Mouse (Mus musculus): ENCODE measurements at regions not wholly inside any gene's neighbourhood (a gene's known extent, or its start where the extent isn't known, plus 50 kb on each side); places are given as distances from the start of the nearest gene placed in this dataset.
A peak's percentile ranks its signal among the peaks of the same experiment; 100 is the strongest.

DNA sequence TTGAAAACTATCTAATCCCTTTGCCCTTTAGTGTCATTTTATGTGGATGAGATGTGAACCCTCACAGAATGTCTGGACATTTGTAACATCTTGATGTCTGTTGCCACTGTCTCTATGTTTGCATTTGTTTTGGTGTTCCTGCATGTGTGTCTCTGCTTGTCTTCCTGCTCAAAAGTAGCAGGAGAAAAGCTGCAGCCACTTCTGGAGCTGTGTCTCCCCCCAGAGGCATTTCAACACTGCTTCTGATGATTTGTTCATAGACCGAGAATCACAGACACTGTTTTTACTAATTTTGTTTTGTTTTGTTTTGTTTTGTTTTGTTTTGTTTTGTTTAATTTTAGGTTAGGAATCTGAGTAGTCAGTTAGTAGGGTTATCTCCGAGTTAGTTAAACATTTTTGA is 883.8 kb downstream of the Gbe1 start:
- DNase-seq (ENCODE audit: extremely low spot score in 1 of 2, low spot score in 1 of 2) = peak in 1 of 2 experiments; percentile 5

DNA sequence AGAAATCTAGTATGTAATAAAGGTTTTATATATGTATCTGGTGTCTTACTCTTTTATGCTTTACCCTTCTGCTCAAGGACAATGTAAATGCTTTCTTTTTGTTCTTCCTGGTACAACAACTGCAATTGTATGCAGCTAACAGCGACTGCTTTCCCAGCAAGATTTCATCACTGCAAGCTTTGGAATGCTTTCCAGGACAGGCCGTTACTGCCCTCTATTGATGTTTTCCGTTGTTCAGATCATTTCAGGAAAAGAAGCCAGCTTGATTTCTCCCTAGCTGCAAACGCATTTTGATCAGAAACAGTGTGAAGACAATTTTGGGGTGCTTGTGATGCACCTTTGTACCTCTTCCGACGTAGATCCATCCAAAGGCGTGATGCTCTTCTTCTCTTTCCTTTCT is 895.1 kb downstream of the Gbe1 start:
- peak in 1 of 2 experiments; percentile 7 for DNase-seq (ENCODE audit: extremely low spot score in 1 of 2, low spot score in 1 of 2)

DNA sequence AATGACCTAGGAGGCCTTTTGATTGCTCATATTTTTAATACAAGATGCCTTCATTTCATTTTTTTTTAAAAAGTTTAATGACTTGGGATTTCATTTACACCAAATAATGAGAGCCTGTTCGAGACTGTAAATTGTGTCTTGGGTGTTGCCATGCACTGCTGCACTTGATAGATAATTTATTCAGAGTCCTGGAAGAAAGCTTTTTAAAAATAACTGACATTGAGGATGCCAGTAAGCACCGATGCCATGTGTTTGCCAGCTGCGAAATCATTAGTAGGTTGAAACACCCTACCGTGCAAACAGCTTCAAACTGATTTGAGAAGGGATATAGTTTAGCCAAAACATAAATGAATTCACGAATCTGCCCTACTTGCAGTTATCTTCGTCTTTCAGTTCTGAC is 910.7 kb downstream of the Gbe1 start:
- DNase-seq (ENCODE audit: extremely low spot score in 1 of 2, low spot score in 1 of 2) = no peak

GRCm38 (mm10) chr16:71230104-71230653 is 916.4 kb downstream of the Gbe1 start:
- DNase-seq (ENCODE audit: extremely low spot score in 1 of 2, low spot score in 1 of 2) = no peak

GRCm38 (mm10) chr16:71243065-71243464 is 929.3 kb downstream of the Gbe1 start:
- DNase-seq (ENCODE audit: extremely low spot score in 1 of 2, low spot score in 1 of 2) = no peak

DNA sequence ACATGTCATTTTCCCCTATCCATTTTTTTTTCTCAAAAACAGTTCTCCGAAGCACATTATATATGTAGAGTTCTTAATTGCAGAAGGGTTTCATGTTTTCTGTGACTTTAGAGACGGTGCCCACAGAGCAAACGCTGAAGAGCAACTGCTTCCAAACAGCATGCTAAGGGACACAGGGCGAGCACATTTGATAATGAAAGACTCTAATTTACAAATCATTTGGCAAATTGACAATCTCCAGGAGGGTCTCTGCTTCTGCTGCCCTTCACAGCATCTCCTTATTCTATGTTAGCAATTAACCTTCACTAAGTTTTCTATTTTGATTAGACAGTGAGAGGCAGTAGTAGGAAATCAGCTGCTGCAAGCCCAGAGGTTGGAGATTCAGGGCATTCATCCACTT is 929.7 kb downstream of the Gbe1 start:
- DNase-seq (ENCODE audit: extremely low spot score in 1 of 2, low spot score in 1 of 2) = no peak

GRCm38 (mm10) chr16:71247516-71248139 is 933.9 kb downstream of the Gbe1 start:
- peak; percentile 69 to 93 for DNase-seq (ENCODE audit: extremely low spot score in 1 of 2, low spot score in 1 of 2)

DNA sequence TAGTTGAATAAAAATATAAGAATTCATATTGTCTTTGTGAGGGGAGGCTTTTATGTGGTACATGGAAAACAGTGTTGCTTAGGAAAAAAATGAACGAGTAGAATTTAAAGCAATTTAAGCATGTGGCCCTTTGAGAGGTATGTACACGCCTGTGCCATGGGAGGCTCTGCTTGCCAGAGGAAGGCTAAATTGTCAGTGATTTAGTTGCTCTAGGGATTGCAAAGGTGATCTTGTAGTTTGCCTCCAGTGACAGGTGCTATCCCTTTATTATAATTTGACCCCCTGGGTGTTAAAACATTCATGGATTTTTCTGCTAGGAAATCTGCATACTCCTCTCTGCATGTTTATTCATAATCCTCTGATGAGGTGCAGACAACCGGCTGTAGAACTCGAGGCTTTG is 942.0 kb downstream of the Gbe1 start:
- DNase-seq (ENCODE audit: extremely low spot score in 1 of 2, low spot score in 1 of 2) = no peak

DNA sequence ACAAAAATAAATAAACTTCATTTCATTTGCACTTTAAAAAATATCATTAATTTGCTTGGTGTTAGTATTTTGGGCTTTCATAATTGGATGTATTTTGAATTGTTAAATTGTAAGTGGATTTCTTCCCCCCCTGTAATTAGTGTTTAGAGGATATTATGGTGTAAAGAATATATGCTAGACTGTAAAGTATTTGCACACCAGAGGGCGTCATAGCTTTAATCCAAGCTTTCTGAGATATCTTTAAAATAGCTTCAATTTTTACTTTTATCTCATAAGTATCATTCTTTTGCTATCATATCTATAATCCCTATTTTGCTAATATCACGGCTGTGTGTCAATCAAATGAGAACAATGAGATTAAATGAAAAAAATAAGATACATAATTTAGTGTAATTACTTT is 942.4 kb downstream of the Gbe1 start:
- peak in 1 of 2 experiments; percentile 15 for DNase-seq (ENCODE audit: extremely low spot score in 1 of 2, low spot score in 1 of 2)

DNA sequence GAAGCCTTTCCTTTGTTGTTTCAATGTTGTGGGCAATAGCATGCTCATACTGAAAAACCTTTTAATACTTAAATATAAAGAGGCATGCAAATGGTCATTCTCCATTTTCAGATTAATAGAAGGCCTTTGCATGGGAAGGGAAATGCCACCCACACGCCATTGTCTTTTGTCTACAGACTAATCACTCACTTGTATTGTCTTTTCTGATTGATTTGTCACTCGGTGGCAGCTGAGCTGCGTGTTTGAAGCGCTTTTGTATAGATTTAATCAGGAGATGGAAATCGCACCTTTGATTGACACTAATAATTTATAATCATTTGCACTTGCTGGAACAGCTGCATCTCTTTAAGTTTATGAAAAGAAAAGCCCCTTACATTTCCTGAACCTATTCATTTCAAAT is 953.4 kb downstream of the Gbe1 start:
- DNase-seq (ENCODE audit: extremely low spot score in 1 of 2, low spot score in 1 of 2) = no peak

All from layer of hippocampus, postnatal 25 days (tissue).